Mouse (Mus musculus) embryonic facial prominence, embryonic 15.5 days (tissue): ENCODE data around the gene Klhl3. TPM values are rescaled to one million over a fixed set of nuclear protein-coding genes. Genes with fewer than 3 reads are reported as not detected.

Experiments used
- ATAC-seq: fragments of 200-750 bp; cut with Nextera tagmentation; 2 replicates; pipeline ENCODE4 v1.8.0; 2017; ENCODE audit warnings: low read depth, moderate TSS enrichment; ENCODE audit not compliant: insufficient number of reproducible peaks, low FRiP score, low TSS enrichment
- H3K27ac ChIP-seq: fragments of 300-500 bp; sonication (generic); replicated peaks from 2 replicates; pipeline ENCODE4 v1.5.1; 2015; ENCODE audit warnings: mild to moderate bottlenecking, inconsistent platforms
- H3K27me3 ChIP-seq: fragments of 300-500 bp; sonication (generic); 2 replicates; pipeline ENCODE4 v1.6.1; 2015; ENCODE audit warnings: inconsistent platforms
- H3K36me3 ChIP-seq: fragments of 300-500 bp; sonication (generic); 2 replicates; pipeline ENCODE4 v1.6.1; 2015; ENCODE audit warnings: mild to moderate bottlenecking, inconsistent platforms
- H3K4me1 ChIP-seq: fragments of 300-500 bp; sonication (generic); 2 replicates; pipeline ENCODE4 v1.6.1; 2015; ENCODE audit warnings: inconsistent platforms
- H3K4me2 ChIP-seq: fragments of 300-500 bp; sonication (generic); replicated peaks from 2 replicates; pipeline ENCODE4 v1.6.1; 2015; ENCODE audit warnings: mild to moderate bottlenecking, inconsistent platforms
- H3K4me3 ChIP-seq: fragments of 300-500 bp; sonication (generic); replicated peaks from 2 replicates; pipeline ENCODE4 v1.5.1; 2015; ENCODE audit warnings: mild to moderate bottlenecking, inconsistent platforms
- H3K9ac ChIP-seq: fragments of 300-500 bp; sonication (generic); 2 replicates; pipeline ENCODE4 v1.6.1; 2015; ENCODE audit warnings: inconsistent platforms
- H3K9me3 ChIP-seq: fragments of 300-500 bp; sonication (generic); replicated peaks from 2 replicates; pipeline ENCODE4 v1.6.1; 2016; ENCODE audit warnings: inconsistent platforms
- WGBS: fragments of 180-500 bp; shearing (Covaris S2); methylation state at CpG from one replicate; pipeline ENCODE4 v1.1.7; 2015; 5-methylcytosine and 5-hydroxymethylcytosine counted together
- polyA plus RNA-seq: library from polyadenylated mRNA; unstranded; fragments of >200 nt; fragmentation: Nextera tagmentation; extraction: Ambion mirVana; gene quantifications from 2 replicates; pipeline ENCODE4 v1.2.1, GENCODE M21; 2015

Gene Klhl3
- polyA plus RNA-seq, 1 experiment from 2014 or later = 3.6 TPM

- no peak for ATAC-seq
These were observed 30.3 kb downstream of the Klhl3 start for GRCm38 (mm10) chr13:58083048-58083447.

GRCm38 (mm10) chr13:58078361-58078760 is 35.0 kb downstream of the Klhl3 start:
- Histone ChIP-seq H3K4me2 (no peak overlapping the region), H3K27me3 (no peaks in the 10 kb centered on the region), H3K4me3 (no peak overlapping the region), H3K36me3 (no peaks in the 10 kb centered on the region), H3K9ac (no peak overlapping the region), H3K27ac (no peak overlapping the region), H3K9me3 (no peaks in the 10 kb centered on the region), H3K4me1 (no peaks in the 10 kb centered on the region)
- ATAC-seq = no peak
- 79% methylated on average over 5 of the region's 5 CpGs for WGBS

More at GRCm38 (mm10) chr13:58083048-58083447, 30.3 kb downstream of the Klhl3 start:
- WGBS = 61% methylated on average over 5 of the region's 5 CpGs
- H3K27me3 ChIP-seq = no peaks in the 10 kb centered on the region
- H3K4me3 ChIP-seq = no peak overlapping the region
- no peak overlapping the region for H3K4me2 ChIP-seq
- no peak overlapping the region for H3K9ac ChIP-seq
- H3K4me1 ChIP-seq = no peaks in the 10 kb centered on the region
- no peaks in the 10 kb centered on the region for H3K36me3 ChIP-seq
- no peaks in the 10 kb centered on the region for H3K9me3 ChIP-seq
- no peak overlapping the region for H3K27ac ChIP-seq

- Histone ChIP-seq H3K4me2 (no peak overlapping the region), H3K9ac (no peak overlapping the region), H3K27me3 (no peaks in the 10 kb centered on the region), H3K4me3 (no peak overlapping the region), H3K9me3 (no peaks in the 10 kb centered on the region), H3K36me3 (no peaks in the 10 kb centered on the region), H3K27ac (no peak overlapping the region), H3K4me1 (no peaks in the 10 kb centered on the region)
- ATAC-seq = no peak
- WGBS = 73% methylated on average over 9 of the region's 9 CpGs
These were observed 38.5 kb downstream of the Klhl3 start for GRCm38 (mm10) chr13:58074881-58075280.

GRCm38 (mm10) chr13:58074466-58074865 is 38.9 kb downstream of the Klhl3 start:
- WGBS = 80% methylated on average over 6 of the region's 6 CpGs
- Histone ChIP-seq H3K27ac (no peak overlapping the region), H3K36me3 (no peaks in the 10 kb centered on the region), H3K9me3 (no peaks in the 10 kb centered on the region), H3K27me3 (no peaks in the 10 kb centered on the region), H3K4me2 (no peak overlapping the region), H3K9ac (no peak overlapping the region), H3K4me3 (no peak overlapping the region), H3K4me1 (no peaks in the 10 kb centered on the region)
- no peak for ATAC-seq

- 77% methylated on average over 12 of the region's 12 CpGs for WGBS
- Histone ChIP-seq H3K27me3 (no peaks in the 10 kb centered on the region), H3K4me2 (no peak overlapping the region), H3K4me1 (no peaks in the 10 kb centered on the region), H3K4me3 (no peak overlapping the region), H3K27ac (no peak overlapping the region), H3K9ac (no peak overlapping the region), H3K9me3 (no peaks in the 10 kb centered on the region), H3K36me3 (no peaks in the 10 kb centered on the region)
- ATAC-seq = no peak
These were observed 40.0 kb downstream of the Klhl3 start for GRCm38 (mm10) chr13:58073254-58073882.

- Histone ChIP-seq H3K27ac (no peak overlapping the region), H3K27me3 (no peaks in the 10 kb centered on the region), H3K4me3 (no peak overlapping the region), H3K36me3 (no peaks in the 10 kb centered on the region), H3K9ac (no peak overlapping the region), H3K4me1 (peaks cover 12% of the 10 kb centered on the region), H3K4me2 (no peak overlapping the region), H3K9me3 (no peaks in the 10 kb centered on the region)
- no peak for ATAC-seq
- WGBS = 80% methylated on average over 21 of the region's 21 CpGs
These were observed 42.2 kb downstream of the Klhl3 start for GRCm38 (mm10) chr13:58071209-58071608.

GRCm38 (mm10) chr13:58070504-58070903 is 42.9 kb downstream of the Klhl3 start:
- 81% methylated on average over 12 of the region's 12 CpGs for WGBS
- Histone ChIP-seq H3K4me2 (no peak overlapping the region), H3K4me1 (peaks cover 19% of the 10 kb centered on the region)

GRCm38 (mm10) chr13:58068421-58069209 is 44.8 kb downstream of the Klhl3 start:
- Histone ChIP-seq H3K9ac (no peak overlapping the region), H3K36me3 (no peaks in the 10 kb centered on the region), H3K27ac (0 out of 2 replicates have a peak overlapping the region, but pooled peaks have one; percentile 28), H3K4me1 (peaks cover 22% of the 10 kb centered on the region), H3K9me3 (no peaks in the 10 kb centered on the region), H3K4me2 (no peak overlapping the region), H3K4me3 (no peak overlapping the region), H3K27me3 (no peaks in the 10 kb centered on the region)
- ATAC-seq = no peak
- 75% methylated on average over 15 of the region's 15 CpGs for WGBS

More at GRCm38 (mm10) chr13:58070504-58070903, 42.9 kb downstream of the Klhl3 start:
- Histone ChIP-seq H3K27me3 (no peaks in the 10 kb centered on the region), H3K4me3 (no peak overlapping the region), H3K9ac (no peak overlapping the region), H3K36me3 (no peaks in the 10 kb centered on the region), H3K27ac (no peak overlapping the region), H3K9me3 (no peaks in the 10 kb centered on the region)
- ATAC-seq = no peak

GRCm38 (mm10) chr13:58067540-58068103 is 45.8 kb downstream of the Klhl3 start:
- WGBS = 36% methylated on average over 17 of the region's 17 CpGs
- Histone ChIP-seq H3K27me3 (no peaks in the 10 kb centered on the region), H3K36me3 (no peaks in the 10 kb centered on the region), H3K4me2 (no peak overlapping the region), H3K27ac (peak overlapping the region; percentile 71), H3K4me3 (no peak overlapping the region), H3K9me3 (no peaks in the 10 kb centered on the region), H3K9ac (no peak overlapping the region), H3K4me1 (peaks cover 22% of the 10 kb centered on the region)
- 0 out of 2 replicates have a peak, but pooled peaks have one; percentile 6 for ATAC-seq

GRCm38 (mm10) chr13:58066496-58067389 is 46.6 kb downstream of the Klhl3 start:
- Histone ChIP-seq H3K27me3 (no peaks in the 10 kb centered on the region), H3K27ac (peak overlapping the region; percentile 71), H3K4me3 (no peak overlapping the region), H3K36me3 (no peaks in the 10 kb centered on the region), H3K9ac (no peak overlapping the region), H3K9me3 (no peaks in the 10 kb centered on the region), H3K4me2 (no peak overlapping the region), H3K4me1 (peaks cover 22% of the 10 kb centered on the region)
- ATAC-seq = no peak
- WGBS = 45% methylated on average over 14 of the region's 14 CpGs

- H3K9ac ChIP-seq = no peak overlapping the region
- peak overlapping the region; percentile 71 for H3K27ac ChIP-seq
- no peak for ATAC-seq
- H3K4me2 ChIP-seq = no peak overlapping the region
- H3K9me3 ChIP-seq = no peaks in the 10 kb centered on the region
- H3K27me3 ChIP-seq = no peaks in the 10 kb centered on the region
- H3K36me3 ChIP-seq = no peaks in the 10 kb centered on the region
- no peak overlapping the region for H3K4me3 ChIP-seq
- peaks cover 22% of the 10 kb centered on the region for H3K4me1 ChIP-seq
- 78% methylated on average over 13 of the region's 13 CpGs for WGBS
These were observed 47.3 kb downstream of the Klhl3 start for GRCm38 (mm10) chr13:58066081-58066495.
